Mouse (Mus musculus) ES-Bruce4 (cell line): Measurements from ENCODE around the gene Slc22a12. TPM values are rescaled to one million over a fixed set of nuclear protein-coding genes. Genes with fewer than 3 reads are reported as not detected.

Experiments
- H3K27ac ChIP-seq: 2 replicates; pipeline ENCODE4 v1.5.1; 2012; ENCODE audit warnings: low read length, inconsistent platforms; ENCODE audit not compliant: insufficient read depth
- H3K27me3 ChIP-seq: 2 replicates; pipeline ENCODE4 v1.6.1; 2012; ENCODE audit warnings: mild to moderate bottlenecking, low read length, inconsistent platforms; ENCODE audit not compliant: control insufficient read depth, poor library complexity, insufficient read depth, severe bottlenecking
- H3K36me3 ChIP-seq: 2 replicates; pipeline ENCODE4 v1.6.1; 2012; ENCODE audit warnings: inconsistent platforms, mild to moderate bottlenecking, low read length, moderate library complexity; ENCODE audit not compliant: control insufficient read depth, poor library complexity, insufficient read depth, severe bottlenecking
- H3K4me1 ChIP-seq: one replicate; pipeline ENCODE4 v1.8.1; 2011; ENCODE audit warnings: low read length; ENCODE audit not compliant: control insufficient read depth, insufficient read depth
- H3K4me3 ChIP-seq: 2 replicates; pipeline ENCODE4 v1.5.1; 2011; ENCODE audit warnings: low read depth, mild to moderate bottlenecking, low read length
- H3K9ac ChIP-seq: 2 replicates; pipeline ENCODE4 v1.6.1; 2012; ENCODE audit warnings: low read depth, mild to moderate bottlenecking, inconsistent platforms; ENCODE audit not compliant: poor library complexity, severe bottlenecking
- H3K9me3 ChIP-seq: replicated peaks from 2 replicates; pipeline ENCODE4 v1.6.1; 2012; ENCODE audit warnings: mild to moderate bottlenecking, low read length, inconsistent platforms; ENCODE audit not compliant: control insufficient read depth, poor library complexity, insufficient read depth, severe bottlenecking
- CTCF ChIP-seq: IDR thresholded peaks from one replicate; pipeline ENCODE4 v1.8.1; 2011; ENCODE audit warnings: low read depth, low read length
- EP300 ChIP-seq: IDR thresholded peaks from 2 replicates; pipeline ENCODE4 v1.6.1; 2011; ENCODE audit warnings: low read depth, low read length; ENCODE audit not compliant: insufficient read depth
- POLR2A ChIP-seq: IDR thresholded peaks from one replicate; pipeline ENCODE4 v1.8.1; 2011; ENCODE audit warnings: low read length; ENCODE audit not compliant: insufficient read depth
- polyA plus RNA-seq: library from polyadenylated mRNA; stranded (reverse); fragments of >200 nt; gene quantifications from 2 replicates; pipeline ENCODE4 v1.2.4, GENCODE M21; 2011; ENCODE audit warnings: low read depth; ENCODE audit not compliant: missing spikeins, insufficient read depth, insufficient read length

Slc22a12 gene
- polyA plus RNA-seq, 1 experiment, result not detected

DNA sequence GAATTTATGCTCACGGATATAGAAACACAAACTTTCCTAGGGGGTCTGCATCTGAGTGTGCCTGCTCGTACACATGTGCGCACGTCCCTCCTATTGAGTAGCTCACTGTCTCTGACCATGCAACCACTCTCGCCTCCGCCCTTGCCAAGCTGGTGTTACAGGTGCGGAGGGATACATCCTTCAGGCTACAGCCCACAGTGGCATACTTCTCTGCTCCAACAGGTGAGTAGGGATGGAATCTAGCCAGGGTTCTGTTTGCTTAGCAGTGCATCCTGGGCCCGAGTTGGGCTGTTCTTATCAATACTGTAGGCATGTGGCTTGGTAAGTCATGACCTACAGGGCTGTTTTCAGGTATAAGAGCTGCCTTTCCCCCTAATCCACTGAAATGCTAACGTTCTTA is 16.8 kb downstream of the Slc22a12 start:
- no peak for TF ChIP-seq POLR2A
- TF ChIP-seq EP300, result no peak
- TF ChIP-seq CTCF, result no peak
- Histone ChIP-seq H3K9ac (no peak overlapping the region), H3K4me1 (peaks cover 3% of the 10 kb centered on the region), H3K27ac (no peak overlapping the region), H3K27me3 (peaks cover under 1% of the 10 kb centered on the region; the same call in 1 of the 2 replicates), H3K36me3 (no peaks in the 10 kb centered on the region), H3K4me3 (no peak overlapping the region), H3K9me3 (no peaks in the 10 kb centered on the region)

DNA sequence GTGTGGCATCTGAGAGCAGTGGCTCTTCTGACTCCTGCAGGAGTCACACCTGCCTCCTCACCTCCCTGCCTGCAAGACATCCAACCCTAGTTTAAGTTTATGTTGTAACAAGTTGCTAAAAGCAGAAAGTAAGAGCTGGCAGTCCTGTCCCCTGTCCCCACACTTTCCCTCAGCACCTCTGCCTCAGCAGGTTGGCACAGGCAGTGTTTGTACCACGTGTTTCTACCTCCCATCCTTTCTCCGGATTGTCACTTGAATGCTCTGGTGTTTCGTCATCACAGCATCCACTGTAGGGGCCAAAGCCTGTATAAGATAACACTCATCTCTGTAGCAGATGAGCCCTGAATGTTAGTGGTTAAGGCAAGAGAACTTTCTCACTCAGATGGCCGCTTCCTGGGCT is 17.8 kb downstream of the Slc22a12 start:
- Histone ChIP-seq H3K9ac (no peak overlapping the region), H3K4me3 (no peak overlapping the region), H3K9me3 (no peaks in the 10 kb centered on the region), H3K4me1 (peaks cover 2% of the 10 kb centered on the region), H3K27me3 (no peaks in the 10 kb centered on the region), H3K27ac (no peak overlapping the region), H3K36me3 (no peaks in the 10 kb centered on the region)
- no peak for TF ChIP-seq CTCF
- TF ChIP-seq EP300, result no peak
- TF ChIP-seq POLR2A, result no peak

DNA sequence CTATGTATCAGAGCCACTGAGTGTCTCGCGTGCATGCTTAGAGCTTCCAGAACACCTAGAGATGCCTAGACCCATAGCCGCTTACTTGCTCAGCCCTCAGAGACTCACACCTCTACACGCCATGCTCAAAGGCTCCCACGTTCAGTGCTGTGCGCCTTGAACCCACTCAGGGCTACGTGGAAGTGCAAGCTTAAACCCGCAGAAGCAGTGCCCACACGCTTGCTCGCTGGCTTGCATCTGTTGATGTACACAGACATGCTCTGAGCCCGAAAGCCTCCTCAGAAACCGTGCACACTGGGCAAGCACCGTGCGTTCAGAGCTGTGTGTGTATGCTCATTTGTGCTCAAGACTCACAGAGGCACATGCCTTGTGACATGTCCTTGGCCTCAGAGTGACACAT is 20.5 kb downstream of the Slc22a12 start:
- Histone ChIP-seq H3K27ac (no peak overlapping the region), H3K36me3 (no peaks in the 10 kb centered on the region), H3K4me3 (no peak overlapping the region), H3K9ac (no peak overlapping the region), H3K27me3 (no peaks in the 10 kb centered on the region), H3K9me3 (no peaks in the 10 kb centered on the region), H3K4me1 (no peaks in the 10 kb centered on the region)
- TF ChIP-seq POLR2A (no peak), CTCF (no peak), EP300 (no peak)

DNA sequence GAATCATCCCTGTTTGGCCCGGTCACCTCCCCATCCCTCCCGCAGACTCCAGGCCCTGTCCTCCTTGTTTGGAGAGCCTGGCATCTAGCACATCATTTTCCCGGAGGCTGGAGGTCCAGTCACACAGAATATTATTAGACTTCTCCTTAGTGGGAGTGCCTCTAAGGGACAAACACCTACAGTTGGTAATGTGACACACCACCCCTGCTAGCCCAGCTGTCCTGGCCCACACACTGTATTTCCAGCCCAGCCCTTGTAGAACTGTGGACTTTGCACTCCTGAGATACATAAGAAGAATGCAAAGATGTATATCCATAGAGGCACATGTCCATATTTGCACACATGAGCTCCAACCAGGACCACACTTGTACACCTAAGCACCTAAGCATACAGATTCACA is 21.2 kb downstream of the Slc22a12 start:
- H3K4me3 ChIP-seq, result no peak overlapping the region
- TF ChIP-seq EP300 (no peak), CTCF (no peak), POLR2A (no peak)
- H3K27ac ChIP-seq, result no peak overlapping the region
- H3K27me3 ChIP-seq, result no peaks in the 10 kb centered on the region
- no peaks in the 10 kb centered on the region for H3K4me1 ChIP-seq
- no peak overlapping the region for H3K9ac ChIP-seq
- H3K36me3 ChIP-seq, result no peaks in the 10 kb centered on the region
- no peaks in the 10 kb centered on the region for H3K9me3 ChIP-seq

DNA sequence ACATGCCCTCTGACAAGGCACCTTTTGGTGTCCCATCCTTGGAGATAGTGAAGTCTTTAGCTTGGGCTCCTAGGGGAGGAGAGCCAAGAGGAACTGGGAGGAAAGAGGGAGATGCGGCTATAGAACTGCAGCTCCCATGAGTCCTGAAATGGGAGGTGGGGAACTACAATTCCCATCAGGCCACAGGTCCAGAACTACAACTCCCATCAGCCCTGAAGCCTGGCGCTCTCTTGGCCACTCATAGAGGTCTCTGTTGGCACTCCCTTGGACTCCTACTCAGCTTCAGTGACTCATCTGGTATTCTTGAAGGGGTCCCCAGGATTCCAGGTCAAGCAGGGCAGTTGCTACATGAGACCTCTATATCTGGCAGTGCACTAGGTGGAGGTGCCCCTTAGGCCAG is 23.3 kb downstream of the Slc22a12 start:
- Histone ChIP-seq H3K9ac (no peak overlapping the region), H3K36me3 (no peaks in the 10 kb centered on the region), H3K4me1 (no peaks in the 10 kb centered on the region), H3K9me3 (no peaks in the 10 kb centered on the region), H3K27me3 (no peaks in the 10 kb centered on the region), H3K4me3 (no peak overlapping the region), H3K27ac (no peak overlapping the region)
- TF ChIP-seq CTCF, result no peak
- TF ChIP-seq POLR2A, result no peak
- no peak for TF ChIP-seq EP300

DNA sequence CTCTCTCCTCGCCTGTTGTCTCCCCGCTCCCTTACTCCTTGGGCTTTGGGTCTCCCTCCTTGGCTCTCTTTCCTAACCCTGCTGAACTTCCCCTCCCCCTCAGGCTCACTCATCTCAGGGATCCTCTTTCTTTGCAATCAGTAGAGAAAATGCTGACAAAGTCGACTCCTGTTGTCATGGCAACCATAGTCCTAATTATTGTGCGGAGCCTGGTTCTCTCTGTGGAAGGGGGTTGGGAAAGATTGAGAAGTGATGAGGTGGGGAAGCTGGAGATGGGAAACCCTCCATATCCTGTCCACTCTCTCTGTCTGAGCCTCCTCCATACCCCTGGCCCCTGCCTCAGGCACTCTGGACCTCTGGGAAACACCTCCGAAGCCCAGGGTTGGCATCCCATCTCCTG is 24.2 kb downstream of the Slc22a12 start:
- H3K27ac ChIP-seq, result no peak overlapping the region
- no peaks in the 10 kb centered on the region for H3K9me3 ChIP-seq
- H3K4me3 ChIP-seq, result no peak overlapping the region
- no peak overlapping the region for H3K9ac ChIP-seq
- H3K4me1 ChIP-seq, result peaks cover 2% of the 10 kb centered on the region
- no peaks in the 10 kb centered on the region for H3K27me3 ChIP-seq
- H3K36me3 ChIP-seq, result no peaks in the 10 kb centered on the region
- TF ChIP-seq POLR2A (no peak), EP300 (no peak), CTCF (no peak)
